Mouse (Mus musculus) common myeloid progenitor, adult 5-6 weeks (primary cell): Measurements from ENCODE around the gene Acvrl1. TPM values are rescaled to one million over a fixed set of nuclear protein-coding genes. Genes with fewer than 3 reads are reported as not detected.
"Not testable (repeated sequence)": the region's sequence is repeated elsewhere in the genome, so short reads cannot be mapped to it uniquely, and the experiment has no call there.

ENCODE experiments used
- ATAC-seq: replicated peaks from 2 replicates; pipeline ENCODE4 v1.8.0; 2016; ENCODE audit warnings: low read depth, mild to moderate bottlenecking, moderate TSS enrichment, inconsistent platforms; ENCODE audit not compliant: poor library complexity, severe bottlenecking
- total RNA-seq: library from RNA; stranded (forward); fragments of 200-1000, 187-1606 nt; gene quantifications from 2 replicates; pipeline ENCODE4 v1.2.3, GENCODE M21; 2017

The Acvrl1 gene
- total RNA-seq, 1 experiment from 2014 or later = 5.8 TPM

GRCm38 (mm10) chr15:101106011-101106410 lies 22.3 kb upstream of the Acvrl1 start:
- ATAC-seq = no peak

GRCm38 (mm10) chr15:101107906-101108671 lies 20.2 kb upstream of the Acvrl1 start:
- ATAC-seq = no peak

DNA sequence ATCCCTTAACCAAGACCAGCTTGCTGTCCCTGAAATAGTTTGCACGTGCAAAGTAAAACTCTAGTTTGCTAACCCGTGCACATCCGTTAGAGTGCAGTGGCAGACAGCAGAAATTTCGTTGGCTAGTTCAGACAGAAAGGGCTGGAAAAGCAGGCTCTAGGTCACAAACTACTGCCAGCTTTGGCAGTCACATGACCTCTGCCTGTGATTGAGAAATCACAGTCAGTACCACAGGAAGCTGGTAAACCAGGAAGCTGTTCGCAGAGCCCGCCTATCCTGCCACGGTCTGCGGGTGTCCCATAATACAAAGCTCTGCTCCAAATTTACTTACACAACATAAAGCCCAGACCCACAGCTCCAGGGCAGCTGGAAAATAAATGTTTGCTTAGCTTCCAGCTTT lies 15.1 kb upstream of the Acvrl1 start:
- ATAC-seq = peak; percentile 80

GRCm38 (mm10) chr15:101113778-101114177 lies 14.5 kb upstream of the Acvrl1 start:
- not testable (repeated sequence) for ATAC-seq

- no peak for ATAC-seq
Measured at GRCm38 (mm10) chr15:101115511-101116110, 12.7 kb upstream of the Acvrl1 start, which contains the start of gene Ankrd33. TSS of gene Ankrd33 (plus strand) at chr15:101115755.

- 0 out of 2 replicates have a peak, but pooled peaks have one; percentile 40 for ATAC-seq
Measured at GRCm38 (mm10) chr15:101118399-101119125, 9.8 kb upstream of the Acvrl1 start.

DNA sequence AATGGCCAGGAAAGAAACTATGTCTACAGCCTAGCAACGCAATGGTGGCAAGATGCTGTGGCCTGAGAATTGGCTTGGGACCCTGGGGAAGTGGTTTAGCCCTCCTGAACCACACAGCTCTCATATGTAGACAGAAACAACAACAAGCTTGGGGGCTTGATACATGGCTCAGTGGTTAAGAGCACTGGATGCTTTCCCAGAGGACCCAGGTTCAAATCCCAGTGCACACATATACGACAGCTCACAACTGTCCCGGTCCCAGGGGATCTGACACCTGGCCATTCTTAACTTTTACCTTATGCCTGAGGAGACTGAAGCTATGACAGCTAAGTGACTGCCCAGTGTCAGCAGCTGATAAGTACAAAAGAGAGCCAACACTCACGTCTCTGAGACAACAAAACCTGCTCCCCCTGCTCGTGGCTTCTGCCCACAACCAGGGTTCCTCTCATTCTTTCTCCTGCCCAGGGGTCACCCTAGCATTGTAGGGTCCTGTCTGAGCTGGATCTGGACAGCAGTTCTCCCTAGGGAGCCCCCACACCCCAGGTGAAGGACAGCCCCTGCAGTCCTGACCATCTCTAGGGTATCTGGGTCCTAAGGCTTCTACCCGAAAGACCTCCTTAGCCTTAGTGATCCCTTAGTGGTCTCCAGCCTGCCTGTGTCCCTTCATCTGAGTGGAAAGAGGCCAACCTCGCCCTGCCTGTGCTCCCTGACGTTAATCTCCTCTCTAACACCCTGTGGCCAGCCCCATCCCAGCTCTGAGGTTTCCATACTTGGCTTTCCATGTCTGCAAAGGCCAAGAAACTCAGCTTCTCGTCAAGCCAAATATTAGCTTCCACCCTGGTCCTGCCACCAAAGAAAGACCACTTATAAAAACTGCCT lies 6.7 kb upstream of the Acvrl1 start:
- no peak for ATAC-seq

DNA sequence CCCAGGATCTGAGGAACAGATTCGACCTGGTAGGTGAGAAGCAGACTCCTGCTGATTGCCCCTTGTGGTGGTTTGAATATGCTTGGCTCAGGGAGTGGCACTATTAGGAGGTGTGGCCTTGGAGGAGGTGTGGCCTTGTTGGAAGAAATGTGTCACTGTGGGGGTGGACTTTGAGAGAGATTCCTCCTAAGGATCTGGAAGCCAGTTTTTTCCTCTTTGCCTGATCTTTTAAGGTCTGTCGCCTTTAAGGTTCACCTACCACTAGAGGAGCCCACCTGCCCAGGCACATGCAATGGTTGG lies 6.1 kb upstream of the Acvrl1 start:
- no peak for ATAC-seq

DNA sequence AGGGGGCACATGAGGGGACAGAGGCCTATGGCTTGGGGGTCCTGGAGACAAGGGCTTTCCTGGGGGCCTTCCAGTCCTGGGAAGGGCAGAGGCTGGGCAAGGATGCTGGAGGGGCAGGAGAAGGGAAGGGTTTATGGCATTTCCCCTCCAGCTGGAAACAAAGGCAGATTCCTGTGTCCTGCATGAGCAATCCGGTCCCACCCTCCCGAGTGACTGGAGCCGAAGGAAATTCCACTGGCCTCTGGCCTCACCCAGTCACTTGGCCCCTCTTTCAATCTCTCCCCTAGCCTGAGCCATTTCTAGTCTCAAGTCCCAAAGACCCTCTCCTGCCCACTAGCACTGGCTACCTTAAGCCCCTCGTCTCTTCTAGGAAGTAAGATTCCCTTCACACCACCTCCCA lies 5.1 kb upstream of the Acvrl1 start:
- ATAC-seq = no peak

DNA sequence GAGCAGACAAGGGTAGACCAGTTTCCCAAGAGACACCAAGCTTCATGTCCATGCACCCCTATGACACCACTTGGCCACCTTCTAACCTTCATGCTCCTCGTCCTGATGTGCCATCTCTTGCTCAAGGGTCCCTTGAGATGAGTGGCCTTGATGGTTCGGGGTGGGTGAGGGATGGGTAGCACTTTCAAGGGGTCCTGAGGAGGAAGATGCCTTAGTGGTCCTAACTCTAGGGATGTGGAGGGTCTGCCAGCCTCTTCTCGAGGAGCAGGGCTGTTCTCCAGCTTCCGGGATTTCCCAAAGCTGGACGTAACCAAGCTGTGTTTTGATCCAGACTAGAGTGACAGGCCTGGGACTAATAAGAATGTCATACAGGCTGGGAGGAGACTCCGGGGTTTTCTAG lies 2.8 kb upstream of the Acvrl1 start:
- ATAC-seq = no peak

DNA sequence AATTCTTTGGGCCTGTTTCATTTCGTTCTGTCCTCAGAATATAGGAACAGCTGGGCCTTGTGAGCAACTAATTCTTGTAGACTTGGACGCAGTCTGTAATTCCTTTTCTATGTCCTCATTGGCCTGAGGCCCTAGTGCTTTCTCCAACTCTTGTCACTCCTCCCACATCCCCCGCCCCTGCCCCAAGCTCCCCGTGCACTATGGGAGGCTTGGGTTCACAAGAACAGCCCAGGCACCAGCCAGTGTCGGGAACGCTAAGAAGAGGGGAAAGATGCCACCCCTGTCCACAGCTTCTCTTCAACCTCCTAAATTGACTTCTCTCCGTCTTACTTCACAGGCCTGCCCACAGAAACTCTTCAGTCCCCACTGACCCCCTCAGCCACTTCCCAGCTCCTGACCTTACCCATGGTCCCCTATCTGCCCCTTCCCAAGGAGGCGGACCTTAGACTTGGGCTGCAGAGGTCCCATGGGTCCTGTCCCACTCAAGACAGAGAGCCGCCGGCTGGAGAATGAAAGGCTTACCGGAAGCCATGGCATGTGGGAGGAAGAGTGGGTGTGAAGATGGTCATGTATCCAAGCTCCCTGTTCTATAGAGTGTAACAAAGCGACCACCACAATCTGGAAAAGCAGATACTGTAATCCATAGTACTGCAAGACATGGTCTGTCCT lies 1.3 kb upstream of the Acvrl1 start:
- ATAC-seq = no peak

GRCm38 (mm10) chr15:101129412-101129811 lies 1.1 kb downstream of the Acvrl1 start:
- ATAC-seq = no peak

GRCm38 (mm10) chr15:101131498-101131897 lies 3.2 kb downstream of the Acvrl1 start:
- no peak for ATAC-seq

DNA sequence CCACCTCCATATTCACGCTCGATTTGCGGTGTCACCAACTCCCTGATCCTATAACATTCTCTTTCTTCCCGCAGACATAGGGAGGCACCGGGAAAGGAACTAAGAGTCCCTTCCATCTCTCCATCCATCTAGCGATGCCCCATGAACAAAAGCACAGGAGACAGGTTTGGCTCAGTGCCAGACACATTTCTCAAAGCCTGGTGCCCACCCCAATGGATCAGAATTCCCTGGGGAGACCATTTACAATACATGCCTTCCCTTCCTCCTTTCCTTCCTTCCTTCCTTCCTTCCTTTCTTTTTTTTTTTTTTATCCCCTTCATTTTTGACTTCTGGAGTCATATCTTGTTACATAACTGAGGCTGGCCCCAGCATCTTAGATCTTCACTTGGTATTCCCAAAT lies 3.7 kb downstream of the Acvrl1 start:
- no peak for ATAC-seq

DNA sequence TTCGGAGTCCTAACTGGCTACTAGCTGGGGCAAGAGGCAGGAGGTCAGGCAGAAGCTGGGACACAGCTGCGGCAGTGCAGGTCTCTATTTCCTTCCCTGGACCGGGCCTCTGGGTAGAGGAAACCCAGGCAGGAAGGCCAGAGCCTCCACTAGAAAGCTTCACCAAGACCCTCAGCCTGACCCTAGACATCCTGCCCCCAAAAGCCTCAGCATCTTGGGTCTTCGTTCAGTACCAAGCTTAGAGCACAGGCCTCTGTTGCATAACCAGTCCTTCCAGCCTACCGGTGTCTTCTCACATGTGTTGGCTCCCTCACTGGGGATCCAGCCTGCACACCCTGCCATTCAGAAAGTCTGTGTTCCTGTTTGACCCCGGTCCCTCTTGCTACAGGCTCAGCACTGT lies 4.4 kb downstream of the Acvrl1 start:
- no peak for ATAC-seq

DNA sequence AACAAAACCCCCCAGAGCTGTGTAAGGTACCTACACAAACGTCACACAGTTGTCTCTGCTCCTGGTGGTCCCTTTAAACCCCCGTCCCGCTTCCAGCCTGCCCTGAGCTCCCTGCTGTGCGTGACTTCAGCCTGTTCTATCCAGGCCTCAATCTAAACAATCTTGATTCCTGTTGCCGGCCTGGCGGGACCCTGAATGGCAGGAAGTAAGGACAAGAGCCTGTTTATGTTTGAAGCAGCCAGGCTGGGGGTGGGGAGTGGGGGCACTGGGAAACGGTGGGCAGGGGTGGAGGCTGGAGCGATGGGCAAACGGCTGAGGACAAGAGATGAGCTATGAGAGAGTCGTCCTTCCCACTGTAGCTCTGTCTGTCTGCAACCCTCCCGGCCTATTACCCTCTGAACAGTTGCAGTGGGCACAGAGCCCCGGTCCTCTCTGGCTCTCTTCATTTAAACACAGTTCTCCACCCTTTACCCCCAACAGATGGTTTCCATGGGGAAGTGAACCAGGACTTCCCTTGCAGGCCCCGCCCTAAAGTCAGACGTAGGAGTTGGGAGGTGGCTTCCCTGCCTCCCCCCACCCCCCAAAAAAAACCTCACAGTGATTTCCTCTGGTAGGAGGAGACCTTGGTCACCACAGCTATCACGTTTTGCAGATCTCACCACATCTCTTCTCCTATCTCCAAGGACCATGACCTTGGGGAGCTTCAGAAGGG lies 5.8 kb downstream of the Acvrl1 start:
- peak; percentile 80 for ATAC-seq

- ATAC-seq = no peak
Measured at GRCm38 (mm10) chr15:101135405-101135804, 7.1 kb downstream of the Acvrl1 start.

GRCm38 (mm10) chr15:101137455-101137854 lies 9.1 kb downstream of the Acvrl1 start:
- ATAC-seq = no peak

- ATAC-seq = no peak
Measured at GRCm38 (mm10) chr15:101138675-101139074, 10.4 kb downstream of the Acvrl1 start.
